Mouse (Mus musculus) embryonic fibroblast, embryonic 13.5 days (primary cell): ENCODE measurements at regions not wholly inside any gene's neighbourhood (a gene's known extent, or its start where the extent isn't known, plus 50 kb on each side); places are given as distances from the start of the nearest gene placed in this dataset.

ENCODE experiments used
- CTCF ChIP-seq: IDR thresholded peaks from 2 replicates; pipeline ENCODE4 v1.5.1; 2011; ENCODE audit warnings: mild to moderate bottlenecking, control low read depth, low read length, moderate library complexity, borderline replicate concordance; ENCODE audit not compliant: insufficient read depth
- POLR2A ChIP-seq: IDR thresholded peaks from 2 replicates; pipeline ENCODE4 v1.6.1; 2011; ENCODE audit warnings: low read depth, mild to moderate bottlenecking, control low read depth, low read length, moderate library complexity

DNA sequence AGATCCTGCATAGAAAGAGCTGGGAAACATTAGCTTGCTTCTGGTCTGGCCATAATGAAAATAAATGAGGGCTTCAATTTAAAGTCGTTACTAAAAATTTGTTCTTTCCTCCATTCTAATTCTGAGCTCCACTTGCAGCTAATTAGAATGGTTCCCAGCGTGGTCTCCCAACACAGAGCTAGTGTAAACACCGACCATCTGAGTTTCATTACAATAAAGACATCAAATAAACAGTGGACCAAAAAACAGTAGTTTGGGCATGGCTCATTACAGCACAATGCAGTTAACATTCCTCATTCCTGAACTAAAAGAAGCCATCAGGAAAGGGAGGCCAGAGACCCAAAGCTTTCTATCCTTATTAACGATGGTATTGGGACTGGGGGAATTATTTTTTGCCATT is 369.6 kb upstream of the Sox9 start:
- no peak for TF ChIP-seq CTCF
- no peak for TF ChIP-seq POLR2A
